Mouse (Mus musculus) bone marrow, adult 2 months (tissue): ENCODE data around the gene Cd8a.

ENCODE experiments used
- CTCF ChIP-seq: fragments of 200-500 bp; IDR thresholded peaks from 2 replicates; pipeline ENCODE4 v1.5.1; 2011; ENCODE audit warnings: low read length, control low read depth; ENCODE audit not compliant: control insufficient read depth, insufficient read depth
- POLR2A ChIP-seq: fragments of 200-500 bp; IDR thresholded peaks from 2 replicates; pipeline ENCODE4 v1.6.1; 2011; ENCODE audit warnings: low read depth, mild to moderate bottlenecking, control low read depth, low read length, borderline replicate concordance; ENCODE audit not compliant: control insufficient read depth

GRCm38 (mm10) chr6:71351201-71351600 lies 22.0 kb upstream of the Cd8a start:
- TF ChIP-seq POLR2A (no peak), CTCF (no peak)
